Mouse (Mus musculus) brain, embryonic 14.5 days (tissue): ENCODE results near the gene Anapc5.

Experiments
- CTCF ChIP-seq: fragments of 200-500 bp; IDR thresholded peaks from 2 replicates; pipeline ENCODE4 v1.5.1; 2012; ENCODE audit warnings: inconsistent platforms, mild to moderate bottlenecking, moderate library complexity, borderline replicate concordance; ENCODE audit not compliant: insufficient read depth, insufficient read length; ENCODE audit errors: extremely low read depth
- POLR2A ChIP-seq: fragments of 200-500 bp; IDR thresholded peaks from 2 replicates; pipeline ENCODE4 v1.6.1; 2012; ENCODE audit warnings: mild to moderate bottlenecking, inconsistent platforms, borderline replicate concordance; ENCODE audit not compliant: poor library complexity, insufficient read depth, insufficient read length, severe bottlenecking; ENCODE audit errors: extremely low read depth

GRCm38 (mm10) chr5:122769101-122769568 is 52.0 kb downstream of the Anapc5 start:
- TF ChIP-seq CTCF (no peak), POLR2A (no peak)
